Mouse (Mus musculus): ENCODE measurements around the gene Dcaf6.

DNA sequence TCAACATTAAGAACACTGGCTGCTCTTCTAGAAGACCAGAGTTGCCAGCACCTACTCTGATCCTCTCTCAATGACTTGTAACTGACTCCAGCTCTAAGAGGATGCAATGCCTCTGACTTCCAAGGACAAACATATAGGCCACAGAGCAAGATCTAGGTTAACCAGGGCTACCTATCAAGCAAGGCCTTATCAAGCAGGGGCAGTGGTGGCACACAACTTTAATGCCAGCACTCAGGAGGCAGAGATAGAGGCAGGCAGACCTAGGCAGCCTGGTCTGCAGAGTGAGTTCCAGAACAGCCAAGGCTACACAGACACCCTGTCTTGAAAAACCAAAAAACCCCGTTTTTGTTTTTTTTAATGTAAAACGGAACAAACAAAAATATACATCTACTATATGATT, 34.0 kb downstream of the Dcaf6 start:
- no peak for TF ChIP-seq CTCF (IDR thresholded peaks at IDR 0.05; ENCODE audit: insufficient read depth, low read depth, low read length)
- TF ChIP-seq POLR2A (IDR thresholded peaks at IDR 0.05; ENCODE audit: insufficient read depth, low read depth, low read length): no peak
